Mouse (Mus musculus) lung, embryonic 16.5 days (tissue): Measurements from ENCODE around the gene Gucy2e. TPM values are rescaled to one million over a fixed set of nuclear protein-coding genes. Genes with fewer than 3 reads are reported as not detected.

Experiments used
- ATAC-seq: fragments of 200-750 bp; cut with Nextera tagmentation; 2 replicates; pipeline ENCODE4 v1.8.0; 2017; ENCODE audit warnings: low read depth, mild to moderate bottlenecking, moderate library complexity
- H3K27ac ChIP-seq: fragments of 300-500 bp; sonication (generic); 2 replicates; pipeline ENCODE4 v1.5.1; 2014; ENCODE audit warnings: mild to moderate bottlenecking, control low read depth, low read length
- H3K27me3 ChIP-seq: fragments of 300-500 bp; sonication (generic); 2 replicates; pipeline ENCODE4 v1.6.1; 2014; ENCODE audit warnings: low read depth, low read length, mixed read lengths; ENCODE audit not compliant: control insufficient read depth, insufficient read depth
- H3K36me3 ChIP-seq: fragments of 300-500 bp; sonication (generic); 2 replicates; pipeline ENCODE4 v1.6.1; 2014; ENCODE audit warnings: low read length; ENCODE audit not compliant: control insufficient read depth, insufficient read depth
- H3K4me1 ChIP-seq: fragments of 300-500 bp; sonication (generic); replicated peaks from 2 replicates; pipeline ENCODE4 v1.6.1; 2014; ENCODE audit warnings: low read length, mixed read lengths; ENCODE audit not compliant: control insufficient read depth, insufficient read depth
- H3K4me2 ChIP-seq: fragments of 300-500 bp; sonication (generic); 2 replicates; pipeline ENCODE4 v1.6.1; 2014; ENCODE audit warnings: low read depth, low read length, control low read depth
- H3K4me3 ChIP-seq: fragments of 300-500 bp; sonication (generic); 2 replicates; pipeline ENCODE4 v1.5.1; 2014; ENCODE audit warnings: mild to moderate bottlenecking, low read length, control low read depth
- H3K9ac ChIP-seq: fragments of 300-500 bp; sonication (generic); 2 replicates; pipeline ENCODE4 v1.6.1; 2014; ENCODE audit warnings: low read length, control low read depth
- H3K9me3 ChIP-seq: fragments of 300-500 bp; sonication (generic); 2 replicates; pipeline ENCODE4 v1.6.1; 2016; ENCODE audit warnings: low read length; ENCODE audit not compliant: control insufficient read depth
- WGBS: fragments of 180-500 bp; shearing (Covaris S2); extraction: QIAGEN DNeasy Blood & Tissue Kit; methylation state at CpG from one replicate; pipeline ENCODE4 v1.1.7; 2014; 5-methylcytosine and 5-hydroxymethylcytosine counted together
- polyA plus RNA-seq: library from polyadenylated mRNA; unstranded; fragments of >200 nt; fragmentation: Nextera tagmentation; extraction: Ambion mirVana; gene quantifications from 2 replicates; pipeline ENCODE4 v1.2.1, GENCODE M21; 2015

The Gucy2e gene
- polyA plus RNA-seq, 1 experiment from 2014 or later, result 0.10 TPM

- Histone ChIP-seq H3K4me1 (0 out of 2 replicates have a peak, but pooled peaks cover 3% of the 10 kb centered on the region), H3K9me3 (no peaks in the 10 kb centered on the region), H3K4me2 (no peak overlapping the region), H3K27ac (no peak overlapping the region), H3K4me3 (no peak overlapping the region), H3K27me3 (no peaks in the 10 kb centered on the region), H3K9ac (no peak overlapping the region), H3K36me3 (no peaks in the 10 kb centered on the region)
- WGBS, result 62% methylated on average over 9 of the region's 9 CpGs
- no peak for ATAC-seq
Measured at GRCm38 (mm10) chr11:69265410-69265809, 28.6 kb upstream of the Gucy2e start.

GRCm38 (mm10) chr11:69264276-69264675 is 27.4 kb upstream of the Gucy2e start:
- H3K4me1 ChIP-seq, result 0 out of 2 replicates have a peak, but pooled peaks cover under 1% of the 10 kb centered on the region
- no peak overlapping the region for H3K4me2 ChIP-seq
- no peaks in the 10 kb centered on the region for H3K27me3 ChIP-seq
- no peak overlapping the region for H3K9ac ChIP-seq
- 25% methylated on average over 2 of the region's 2 CpGs for WGBS
- no peaks in the 10 kb centered on the region for H3K9me3 ChIP-seq
- no peak overlapping the region for H3K27ac ChIP-seq
- no peaks in the 10 kb centered on the region for H3K36me3 ChIP-seq
- no peak for ATAC-seq
- no peak overlapping the region for H3K4me3 ChIP-seq

- no peaks in the 10 kb centered on the region for H3K4me1 ChIP-seq
- no peaks in the 10 kb centered on the region for H3K27me3 ChIP-seq
- no peak overlapping the region for H3K27ac ChIP-seq
- H3K9ac ChIP-seq, result no peak overlapping the region
- H3K4me3 ChIP-seq, result no peak overlapping the region
- 84% methylated on average over 1 of the region's 1 CpGs for WGBS
- no peak overlapping the region for H3K4me2 ChIP-seq
- H3K9me3 ChIP-seq, result no peaks in the 10 kb centered on the region
- no peak for ATAC-seq
- H3K36me3 ChIP-seq, result no peaks in the 10 kb centered on the region
Measured at GRCm38 (mm10) chr11:69260111-69260510, 23.3 kb upstream of the Gucy2e start.

- H3K27ac ChIP-seq, result no peak overlapping the region
- peak; percentile 39 for ATAC-seq
- H3K4me1 ChIP-seq, result no peaks in the 10 kb centered on the region; the same call in 1 of the 2 replicates
- no peak overlapping the region for H3K4me3 ChIP-seq
- H3K9ac ChIP-seq, result no peak overlapping the region
- no peak overlapping the region for H3K4me2 ChIP-seq
- no peaks in the 10 kb centered on the region for H3K27me3 ChIP-seq
- no peaks in the 10 kb centered on the region for H3K9me3 ChIP-seq
- H3K36me3 ChIP-seq, result no peaks in the 10 kb centered on the region
- 52% methylated on average over 5 of the region's 5 CpGs for WGBS
Measured at GRCm38 (mm10) chr11:69258287-69258686, 21.5 kb upstream of the Gucy2e start.

- 46% methylated on average over 4 of the region's 4 CpGs for WGBS
- Histone ChIP-seq H3K4me3 (peak overlapping the region; percentile 29; the same call in 1 of the 2 replicates), H3K27ac (no peak overlapping the region), H3K27me3 (no peaks in the 10 kb centered on the region), H3K9me3 (no peaks in the 10 kb centered on the region), H3K4me2 (no peak overlapping the region), H3K4me1 (no peaks in the 10 kb centered on the region; the same call in 1 of the 2 replicates), H3K36me3 (no peaks in the 10 kb centered on the region), H3K9ac (no peak overlapping the region)
- peak; percentile 45; the same call in 1 of the 2 replicates for ATAC-seq
Measured at GRCm38 (mm10) chr11:69257807-69258206, 21.0 kb upstream of the Gucy2e start.

GRCm38 (mm10) chr11:69257072-69257471 is 20.2 kb upstream of the Gucy2e start:
- no peaks in the 10 kb centered on the region for H3K27me3 ChIP-seq
- WGBS, result 61% methylated on average over 2 of the region's 2 CpGs
- H3K4me1 ChIP-seq, result no peaks in the 10 kb centered on the region; the same call in 1 of the 2 replicates
- H3K4me2 ChIP-seq, result no peak overlapping the region
- H3K9ac ChIP-seq, result no peak overlapping the region
- ATAC-seq, result no peak
- no peak overlapping the region for H3K27ac ChIP-seq
- H3K36me3 ChIP-seq, result no peaks in the 10 kb centered on the region
- no peaks in the 10 kb centered on the region for H3K9me3 ChIP-seq
- H3K4me3 ChIP-seq, result no peak overlapping the region

- Histone ChIP-seq H3K9ac (no peak overlapping the region), H3K4me2 (no peak overlapping the region), H3K4me1 (no peaks in the 10 kb centered on the region; the same call in 1 of the 2 replicates), H3K4me3 (no peak overlapping the region), H3K36me3 (no peaks in the 10 kb centered on the region), H3K27ac (no peak overlapping the region), H3K27me3 (no peaks in the 10 kb centered on the region), H3K9me3 (no peaks in the 10 kb centered on the region)
- ATAC-seq, result no peak
- 79% methylated on average over 5 of the region's 5 CpGs for WGBS
Measured at GRCm38 (mm10) chr11:69254808-69255207, 18.0 kb upstream of the Gucy2e start.

- ATAC-seq, result peak; percentile 81
- H3K4me2 ChIP-seq, result no peak overlapping the region
- 34% methylated on average over 9 of the region's 9 CpGs for whole genome bisulfite sequencing
- H3K4me1 ChIP-seq, result no peaks in the 10 kb centered on the region; the same call in 1 of the 2 replicates
- H3K27me3 ChIP-seq, result no peaks in the 10 kb centered on the region
- no peaks in the 10 kb centered on the region for H3K36me3 ChIP-seq
- no peak overlapping the region for H3K27ac ChIP-seq
- H3K4me3 ChIP-seq, result no peak overlapping the region
- no peaks in the 10 kb centered on the region for H3K9me3 ChIP-seq
- no peak overlapping the region for H3K9ac ChIP-seq
Measured at GRCm38 (mm10) chr11:69253131-69253530, 16.3 kb upstream of the Gucy2e start.

- Histone ChIP-seq H3K36me3 (no peaks in the 10 kb centered on the region), H3K9ac (no peak overlapping the region), H3K4me2 (no peak overlapping the region), H3K9me3 (no peaks in the 10 kb centered on the region), H3K4me3 (no peak overlapping the region), H3K27ac (no peak overlapping the region), H3K4me1 (no peaks in the 10 kb centered on the region; the same call in 1 of the 2 replicates), H3K27me3 (no peaks in the 10 kb centered on the region)
- no peak for ATAC-seq
- 74% methylated on average over 7 of the region's 7 CpGs for WGBS
Measured at GRCm38 (mm10) chr11:69251953-69252352, 15.1 kb upstream of the Gucy2e start.
